Mouse (Mus musculus): ENCODE results near the gene Myo6. TPM values are rescaled to one million over a fixed set of nuclear protein-coding genes. Genes with fewer than 3 reads are reported as not detected.

Myo6 gene
- total and polyA plus RNA-seq, 3 experiments: 1.2 to 1.6 TPM; not detected in 1

- TF ChIP-seq POLR2A (IDR thresholded peaks at IDR 0.05; ENCODE audit: control insufficient read depth in 1 of 2, insufficient read depth in 1 of 2, low read depth in 1 of 2, low read length in 2 of 2, poor library complexity in 1 of 2) (no peak), E2F4 (IDR thresholded peaks at IDR 0.05; ENCODE audit: borderline replicate concordance, low read depth, low read length) (no peak), ELF1 (IDR thresholded peaks at IDR 0.05; ENCODE audit: low read depth, low read length) (peak; percentile 73)
Observed at GRCm38 (mm10) chr9:80253241-80253640, 88.4 kb downstream of the Myo6 start (continued).

DNA sequence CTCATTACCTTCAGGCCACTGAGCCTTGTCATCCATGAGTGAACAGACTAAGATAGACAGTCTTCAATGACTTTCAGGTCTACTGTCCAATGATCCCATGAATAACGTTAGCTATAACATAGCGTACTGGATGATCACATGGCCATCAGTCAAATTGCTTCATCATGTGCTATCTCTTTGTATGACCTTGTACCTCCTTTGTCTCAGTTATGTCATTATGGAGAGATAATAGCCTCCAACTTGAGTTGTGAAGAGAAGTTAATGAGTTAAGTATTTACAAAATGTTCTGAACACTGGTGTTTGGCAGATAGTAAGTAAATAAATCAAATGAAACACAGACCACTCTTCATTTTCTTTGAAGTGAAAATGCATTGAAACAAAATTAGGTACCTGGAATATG, 91.7 kb downstream of the Myo6 start:
- H3K27ac ChIP-seq (ENCODE audit: control insufficient read depth, low read depth, low read length): no peak overlapping the region
- no peaks in the 10 kb centered on the region for H3K9me3 ChIP-seq (replicated peaks; ENCODE audit: insufficient read depth, low read length)
- H3K4me3 ChIP-seq (ENCODE audit: control insufficient read depth in 1 of 2, insufficient read depth in 1 of 2, low read depth in 2 of 2, low read length in 2 of 2): no peak overlapping the region
- no peak for DNase-seq (ENCODE audit: low read depth, low spot score)
- H3K4me1 ChIP-seq (ENCODE audit: control insufficient read depth in 1 of 2, insufficient read depth in 2 of 2, low read length in 2 of 2): peaks cover 4 to 6% of the 10 kb centered on the region in 2 experiments; a peak in 3 of 4 replicates
- H3K36me3 ChIP-seq (ENCODE audit: control insufficient read depth in 1 of 2, insufficient read depth in 2 of 2, low read length in 2 of 2): peaks cover 0 to 10% of the 10 kb centered on the region in 2 experiments; a peak in 2 of 4 replicates
- H3K79me2 ChIP-seq (ENCODE audit: control insufficient read depth, insufficient read depth, low read length, poor library complexity): no peaks in the 10 kb centered on the region
- TF ChIP-seq SMC3 (IDR thresholded peaks at IDR 0.05; ENCODE audit: low read depth, low read length) (no peak), MYC (IDR thresholded peaks at IDR 0.05; ENCODE audit: low read depth, low read length) (no peak), USF2 (IDR thresholded peaks at IDR 0.05; ENCODE audit: borderline replicate concordance in 1 of 2, insufficient read depth in 1 of 2, low read depth in 1 of 2, low read length in 2 of 2) (no peak), HCFC1 (IDR thresholded peaks at IDR 0.05; ENCODE audit: low read depth, low read length) (no peak), CHD1 (IDR thresholded peaks at IDR 0.05; ENCODE audit: low read depth, low read length) (no peak), MAFK (IDR thresholded peaks at IDR 0.05; ENCODE audit: borderline replicate concordance, low read depth, low read length) (no peak), RAD21 (IDR thresholded peaks at IDR 0.05; ENCODE audit: low read depth, low read length) (no peak), RCOR1 (IDR thresholded peaks at IDR 0.05; ENCODE audit: low read depth, low read length) (no peak), CHD2 (IDR thresholded peaks at IDR 0.05; ENCODE audit: low read length) (no peak), TCF12 (IDR thresholded peaks at IDR 0.05; ENCODE audit: low read depth, low read length) (no peak), ETS1 (IDR thresholded peaks at IDR 0.05; ENCODE audit: low read depth, low read length) (no peak), BHLHE40 (IDR thresholded peaks at IDR 0.05; ENCODE audit: borderline replicate concordance, low read depth, low read length) (no peak), USF1 (IDR thresholded peaks at IDR 0.05; ENCODE audit: low read depth, low read length) (no peak), ZKSCAN1 (IDR thresholded peaks at IDR 0.05; ENCODE audit: low read depth, low read length) (no peak), POLR2A (IDR thresholded peaks at IDR 0.05; ENCODE audit: control insufficient read depth in 1 of 2, insufficient read depth in 1 of 2, low read depth in 1 of 2, low read length in 2 of 2, poor library complexity in 1 of 2) (no peak), TAL1 (IDR thresholded peaks at IDR 0.05; ENCODE audit: low read length) (no peak), TBP (IDR thresholded peaks at IDR 0.05; ENCODE audit: low read depth, low read length) (no peak)
- H3K27me3 ChIP-seq (ENCODE audit: control insufficient read depth in 1 of 2, insufficient read depth in 2 of 2, low read length in 2 of 2): no peaks in the 10 kb centered on the region
- no peak overlapping the region for H3K9ac ChIP-seq (ENCODE audit: control insufficient read depth, low read depth, low read length, poor library complexity, severe bottlenecking)

All from MEL (cell line).